Mouse (Mus musculus) gastrocnemius, postnatal 36 days (tissue): Measurements from ENCODE around the gene Ckb. TPM values are rescaled to one million over a fixed set of nuclear protein-coding genes. Genes with fewer than 3 reads are reported as not detected.

Experiments used
- total RNA-seq, 2 experiments: library from RNA; stranded (reverse); gene quantifications; 2 replicates each; pipeline ENCODE4 v1.2.3; 2021

Ckb gene
- total RNA-seq, 2 experiments from 2014 or later: 7.9 to 8.3 TPM

Other genes with a start within 250 kb of the Ckb start
- gene Tnfaip2, start 229.9 kb downstream of the Ckb start, total RNA-seq: 10 to 100 TPM; 22.0 to 22.6 TPM
- gene Gm266, start 186.5 kb downstream of the Ckb start, total RNA-seq: under 1 TPM; 0.69 to 0.84 TPM
- 100 to 1,000 TPM; 123 to 146 TPM for gene Eif5, start 134.3 kb downstream of the Ckb start, total RNA-seq
- 10 to 100 TPM; 49.6 to 51.3 TPM for gene Mark3, start 97.8 kb downstream of the Ckb start, total RNA-seq
- gene Trmt61a, start 5.8 kb upstream of the Ckb start, total RNA-seq: 1 to 10 TPM; 1.8 to 4.1 TPM
- gene Bag5, start 40.9 kb upstream of the Ckb start, total RNA-seq: 10 to 100 TPM; 12.4 to 13.5 TPM
- gene Apopt1, start 40.9 kb upstream of the Ckb start, total RNA-seq: 10 to 100 TPM; 34.9 to 38.0 TPM
- gene Klc1, start 86.5 kb upstream of the Ckb start, total RNA-seq: 10 to 100 TPM; 55.2 to 59.3 TPM
- gene Xrcc3, start 141.5 kb upstream of the Ckb start, total RNA-seq: under 1 TPM; 0.43 to 0.47 TPM
- gene Zfyve21, start 141.8 kb upstream of the Ckb start, total RNA-seq: 10 to 100 TPM; 10.4 to 16.2 TPM
- gene Ppp1r13b, start 235.8 kb upstream of the Ckb start, total RNA-seq: 1 to 10 TPM; 7.2 to 7.5 TPM